Mouse (Mus musculus) forebrain, postnatal 0 days (tissue): ENCODE measurements around the gene Rad51b. TPM values are rescaled to one million over a fixed set of nuclear protein-coding genes. Genes with fewer than 3 reads are reported as not detected.
A peak's percentile ranks its signal among the peaks of the same experiment; 100 is the strongest.

Experiments
- ATAC-seq: fragments of 200-750 bp; cut with Nextera tagmentation; 2 replicates; pipeline ENCODE4 v1.8.0; 2017; ENCODE audit warnings: mild to moderate bottlenecking, moderate library complexity
- DNase-seq: peaks from one replicate; pipeline ENCODE4 v3.0.0-alpha.2; 2015
- H3K27ac ChIP-seq: fragments of 300-500 bp; sonication (generic); 2 replicates; pipeline ENCODE4 v1.5.1; 2014; ENCODE audit warnings: low read depth, mild to moderate bottlenecking, antibody characterized with exemption, low read length, moderate library complexity, mixed read lengths
- H3K27me3 ChIP-seq: fragments of 300-500 bp; sonication (generic); 2 replicates; pipeline ENCODE4 v1.6.1; 2014; ENCODE audit warnings: mild to moderate bottlenecking, low read length, mixed read lengths; ENCODE audit not compliant: insufficient read depth
- H3K36me3 ChIP-seq: fragments of 300-500 bp; sonication (generic); 2 replicates; pipeline ENCODE4 v1.6.1; 2014; ENCODE audit warnings: mild to moderate bottlenecking, moderate library complexity; ENCODE audit not compliant: insufficient read depth
- H3K4me1 ChIP-seq: fragments of 300-500 bp; sonication (generic); 2 replicates; pipeline ENCODE4 v1.6.1; 2014; ENCODE audit warnings: antibody characterized with exemption; ENCODE audit not compliant: insufficient read depth
- H3K4me2 ChIP-seq: fragments of 300-500 bp; sonication (generic); 2 replicates; pipeline ENCODE4 v1.6.1; 2014; ENCODE audit warnings: low read depth, mild to moderate bottlenecking, moderate library complexity
- H3K4me3 ChIP-seq: fragments of 300-500 bp; sonication (generic); 2 replicates; pipeline ENCODE4 v1.5.1; 2014; ENCODE audit warnings: low read depth, low read length, mixed read lengths
- H3K9ac ChIP-seq: fragments of 300-500 bp; sonication (generic); 2 replicates; pipeline ENCODE4 v1.6.1; 2014; ENCODE audit warnings: mild to moderate bottlenecking
- H3K9me3 ChIP-seq: fragments of 300-500 bp; sonication (generic); 2 replicates; pipeline ENCODE4 v1.6.1; 2016; ENCODE audit warnings: low read length
- CTCF ChIP-seq: sonication (generic); IDR thresholded peaks from 2 replicates; pipeline ENCODE4 v1.5.1; 2016; ENCODE audit warnings: antibody characterized with exemption, control low read depth, low read depth
- WGBS: fragments of 180-500 bp; shearing (Covaris S2); extraction: QIAGEN DNeasy Blood & Tissue Kit; methylation state at CpG from one replicate; pipeline ENCODE4 v1.1.7; 2014; 5-methylcytosine and 5-hydroxymethylcytosine counted together
- polyA plus RNA-seq: library from polyadenylated mRNA; unstranded; fragments of >200 nt; fragmentation: Nextera tagmentation; extraction: Ambion mirVana; gene quantifications from 2 replicates; pipeline ENCODE4 v1.2.1, GENCODE M21; 2015
- total RNA-seq: library from RNA; depleted of rRNA; stranded (reverse); fragments of >200 nt; gene quantifications from 2 replicates; pipeline ENCODE4 v1.2.3, GENCODE M21; 2014

Gene Rad51b
- total and polyA plus RNA-seq, 2 experiments from 2014 or later, result 0.62 to 1.1 TPM

GRCm38 (mm10) chr12:79661270-79661669 is 364.2 kb downstream of the Rad51b start:
- no peak overlapping the region for H3K4me3 ChIP-seq
- H3K4me2 ChIP-seq, result no peak overlapping the region
- H3K9me3 ChIP-seq, result no peaks in the 10 kb centered on the region
- TF ChIP-seq CTCF, result no peak
- no peak overlapping the region for H3K9ac ChIP-seq
- 21% methylated on average over 2 of the region's 2 CpGs for WGBS
- no peaks in the 10 kb centered on the region for H3K27me3 ChIP-seq
- ATAC-seq, result no peak
- no peak overlapping the region for H3K27ac ChIP-seq
- no peaks in the 10 kb centered on the region for H3K36me3 ChIP-seq
- DNase-seq, result no peak
- H3K4me1 ChIP-seq, result peaks cover 4% of the 10 kb centered on the region; the same call in 1 of the 2 replicates

DNA sequence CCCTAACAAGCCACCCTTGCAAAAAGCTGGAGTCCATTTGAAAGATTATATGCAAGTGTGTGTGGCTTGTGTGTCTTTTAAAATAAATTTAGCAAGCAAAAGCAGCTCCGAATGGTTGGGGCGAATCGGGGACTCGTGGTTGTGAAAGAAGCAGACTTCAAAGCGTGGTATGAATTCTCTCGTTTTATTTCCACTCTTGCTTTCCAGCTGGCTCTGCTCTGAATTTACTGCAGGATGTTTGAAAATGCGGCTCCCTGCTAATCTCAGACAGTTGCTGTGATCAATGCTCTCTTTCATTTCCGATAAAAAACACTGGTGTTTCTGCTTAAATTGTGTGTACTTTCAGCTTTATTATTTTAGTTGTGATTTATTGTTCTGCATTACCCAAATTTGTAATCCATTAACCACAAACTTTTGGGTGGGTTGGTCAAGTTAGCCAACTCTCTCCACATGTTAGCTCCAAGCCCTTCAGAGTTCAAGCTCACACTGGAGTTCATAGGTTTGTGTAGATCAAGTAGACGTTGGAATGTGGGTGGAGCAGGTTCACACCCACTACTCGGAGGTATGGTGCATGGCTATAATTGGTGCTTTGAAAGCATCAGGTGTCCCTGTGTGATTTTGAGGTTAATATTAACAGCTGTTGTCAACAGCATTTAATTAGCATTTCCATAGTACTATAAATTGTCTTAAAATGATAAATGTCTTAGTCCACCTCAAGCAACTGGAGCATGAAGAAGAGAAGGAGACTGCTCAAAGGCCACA is 366.2 kb downstream of the Rad51b start:
- Histone ChIP-seq H3K27ac (peak overlapping the region; percentile 55), H3K4me3 (no peak overlapping the region), H3K27me3 (no peaks in the 10 kb centered on the region), H3K9ac (no peak overlapping the region), H3K36me3 (no peaks in the 10 kb centered on the region), H3K4me1 (peaks cover 4% of the 10 kb centered on the region; the same call in 1 of the 2 replicates), H3K9me3 (no peaks in the 10 kb centered on the region), H3K4me2 (no peak overlapping the region)
- ATAC-seq (peak; percentile 32; the same call in 1 of the 2 replicates), DNase-seq (peak; percentile 60)
- 54% methylated on average over 10 of the region's 10 CpGs for WGBS
- no peak for TF ChIP-seq CTCF

DNA sequence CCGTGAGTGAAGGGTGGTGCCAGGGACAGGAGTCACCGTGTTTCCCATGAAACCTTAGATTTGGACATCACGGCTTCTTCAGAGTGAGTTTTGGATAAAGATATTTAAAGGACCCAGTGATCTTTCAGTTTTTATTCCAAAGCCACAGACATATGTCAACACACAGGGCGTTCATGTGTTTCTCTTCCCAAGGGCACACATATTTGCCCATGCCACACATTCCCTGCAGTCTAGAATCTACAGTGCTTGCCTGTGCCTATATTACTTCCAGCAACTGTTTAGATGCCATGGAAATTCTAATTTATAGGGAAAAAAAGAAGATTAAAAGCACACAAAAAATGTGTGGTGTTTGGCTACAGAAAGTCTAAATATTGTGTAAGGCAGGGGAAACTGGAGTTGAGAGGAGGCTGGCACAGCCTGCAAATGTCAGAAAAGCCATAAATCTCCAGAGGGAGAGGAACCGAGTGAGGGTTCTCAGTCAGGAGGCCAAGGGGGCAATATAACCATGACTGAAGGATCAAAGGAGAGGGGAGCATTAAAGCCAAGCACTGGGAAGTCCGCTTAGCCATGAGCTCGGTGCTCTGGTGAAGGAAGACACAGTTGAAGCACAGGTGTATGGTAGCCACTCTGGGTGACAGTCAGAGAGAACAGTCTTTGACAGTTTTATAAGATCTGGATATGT is 367.0 kb downstream of the Rad51b start:
- ATAC-seq, result no peak
- no peak overlapping the region for H3K27ac ChIP-seq
- peaks cover 4% of the 10 kb centered on the region; the same call in 1 of the 2 replicates for H3K4me1 ChIP-seq
- no peaks in the 10 kb centered on the region for H3K9me3 ChIP-seq
- no peak overlapping the region for H3K4me3 ChIP-seq
- no peak for TF ChIP-seq CTCF
- WGBS, result 88% methylated on average over 7 of the region's 7 CpGs
- H3K9ac ChIP-seq, result no peak overlapping the region
- H3K4me2 ChIP-seq, result no peak overlapping the region
- H3K27me3 ChIP-seq, result no peaks in the 10 kb centered on the region
- no peaks in the 10 kb centered on the region for H3K36me3 ChIP-seq
- DNase-seq, result no peak

DNA sequence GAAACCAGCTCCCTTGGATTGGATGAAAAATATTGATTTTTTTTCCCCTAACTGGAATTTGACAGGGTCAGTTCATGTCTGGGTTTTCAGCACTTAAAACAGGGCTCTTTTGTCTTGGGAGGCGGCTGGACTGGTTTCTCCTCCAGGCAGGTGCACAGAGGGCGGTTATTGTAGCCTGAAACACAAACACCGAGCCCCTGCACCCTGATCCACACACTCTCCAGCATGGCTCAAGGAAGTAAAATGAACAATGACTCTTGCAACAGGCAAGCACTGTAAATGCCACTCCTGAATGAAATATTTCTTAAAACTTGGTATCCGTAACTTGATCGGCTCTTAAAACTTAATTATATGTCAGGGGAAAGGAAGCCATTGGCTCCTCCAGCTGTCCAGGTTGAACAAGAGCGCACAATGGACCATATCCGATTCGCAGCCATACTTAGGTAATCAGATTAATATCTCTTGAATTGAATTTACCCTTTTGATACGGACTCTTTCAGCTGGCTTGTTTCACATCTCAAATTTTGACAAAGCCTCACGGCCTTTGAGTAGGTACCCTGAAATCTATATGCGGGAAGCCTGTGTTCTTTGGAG is 377.9 kb downstream of the Rad51b start:
- Histone ChIP-seq H3K4me1 (no peaks in the 10 kb centered on the region), H3K9ac (no peak overlapping the region), H3K4me2 (no peak overlapping the region), H3K36me3 (no peaks in the 10 kb centered on the region), H3K9me3 (no peaks in the 10 kb centered on the region), H3K27me3 (no peaks in the 10 kb centered on the region), H3K27ac (no peak overlapping the region), H3K4me3 (no peak overlapping the region)
- ATAC-seq (no peak), DNase-seq (no peak)
- 58% methylated on average over 11 of the region's 11 CpGs for WGBS
- no peak for TF ChIP-seq CTCF

DNA sequence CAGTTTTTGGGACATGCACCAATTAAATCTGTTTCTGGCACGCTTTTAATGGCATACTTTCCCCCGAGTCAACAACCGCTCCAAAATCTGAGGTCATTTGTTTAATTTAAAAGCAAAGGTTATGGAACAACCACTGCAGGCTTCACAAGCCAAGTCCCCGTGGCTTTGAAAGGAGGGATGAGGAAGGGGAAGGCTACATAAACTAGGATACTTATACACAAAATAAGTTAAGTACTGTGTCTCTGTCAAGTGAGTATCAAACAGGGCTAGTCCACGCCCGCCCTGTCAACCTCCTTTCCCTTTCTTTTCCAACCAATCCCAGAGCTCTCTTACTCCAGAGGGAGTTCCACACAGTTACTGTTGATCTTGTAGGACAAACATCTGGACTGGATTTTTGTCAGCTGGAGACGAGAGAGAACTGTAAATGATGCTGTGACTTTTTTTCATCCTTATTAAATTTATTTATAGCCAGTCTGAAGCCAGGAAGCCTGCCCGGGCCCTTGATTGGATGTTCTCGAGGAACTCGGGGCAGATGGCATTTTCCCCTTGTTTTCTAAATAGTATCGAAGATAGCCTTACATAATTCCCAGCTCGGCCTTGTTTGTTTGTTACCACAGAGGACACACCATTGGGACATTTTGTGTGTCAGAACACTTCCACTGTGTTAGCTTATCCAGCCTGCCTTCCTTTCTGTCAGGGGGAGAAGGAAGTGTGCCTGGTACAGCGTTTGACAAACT is 378.5 kb downstream of the Rad51b start:
- Histone ChIP-seq H3K4me3 (no peak overlapping the region), H3K27me3 (no peaks in the 10 kb centered on the region), H3K9ac (no peak overlapping the region), H3K36me3 (no peaks in the 10 kb centered on the region), H3K4me1 (0 out of 2 replicates have a peak, but pooled peaks cover 2% of the 10 kb centered on the region), H3K4me2 (no peak overlapping the region), H3K9me3 (no peaks in the 10 kb centered on the region), H3K27ac (0 out of 2 replicates have a peak overlapping the region, but pooled peaks have one; percentile 29)
- DNase-seq (no peak), ATAC-seq (peak; percentile 40; the same call in 1 of the 2 replicates)
- 57% methylated on average over 13 of the region's 13 CpGs for WGBS
- TF ChIP-seq CTCF, result no peak

GRCm38 (mm10) chr12:79676251-79676650 is 379.2 kb downstream of the Rad51b start:
- Histone ChIP-seq H3K27ac (0 out of 2 replicates have a peak overlapping the region, but pooled peaks have one; percentile 29), H3K4me2 (no peak overlapping the region), H3K9me3 (no peaks in the 10 kb centered on the region), H3K4me1 (0 out of 2 replicates have a peak, but pooled peaks cover 3% of the 10 kb centered on the region), H3K27me3 (no peaks in the 10 kb centered on the region), H3K4me3 (no peak overlapping the region), H3K36me3 (no peaks in the 10 kb centered on the region), H3K9ac (no peak overlapping the region)
- ATAC-seq (no peak), DNase-seq (no peak)
- no peak for TF ChIP-seq CTCF
- WGBS, result 88% methylated on average over 6 of the region's 6 CpGs
